Mouse (Mus musculus) neural tube, embryonic 11.5 days (tissue): ENCODE measurements around the gene Orc1. TPM values are rescaled to one million over a fixed set of nuclear protein-coding genes. Genes with fewer than 3 reads are reported as not detected.

ENCODE experiments used
- polyA plus RNA-seq: library from polyadenylated mRNA; unstranded; fragments of >200 nt; fragmentation: Nextera tagmentation; extraction: Ambion mirVana; gene quantifications from 2 replicates; pipeline ENCODE4 v1.2.1, GENCODE M21; 2014

Gene Orc1
- polyA plus RNA-seq, 1 experiment from 2014 or later = 16.5 TPM

Other genes starting within 250 kb of the Orc1 start
- 2.7 and 4.3 TPM in 2 replicates for gene Shisal2a, start 196.1 kb upstream of the Orc1 start, polyA plus RNA-seq
- gene Gpx7, start 172.5 kb upstream of the Orc1 start, polyA plus RNA-seq = 51.3 and 51.7 TPM in 2 replicates
- gene Tut4, start 120.0 kb upstream of the Orc1 start, polyA plus RNA-seq = 66.8 and 68.0 TPM in 2 replicates
- gene Prpf38a, start 87 bp upstream of the Orc1 start, polyA plus RNA-seq = 114 and 119 TPM in 2 replicates
- 17.5 and 18.1 TPM in 2 replicates for gene Cc2d1b, start 40.5 kb downstream of the Orc1 start, polyA plus RNA-seq
- gene 3110021N24Rik, start 140.2 kb downstream of the Orc1 start, polyA plus RNA-seq = 0.45 and 1.4 TPM in 2 replicates
- gene Zfyve9, start 201.4 kb downstream of the Orc1 start, polyA plus RNA-seq = 3.6 and 3.8 TPM in 2 replicates